Mouse (Mus musculus): ENCODE measurements around the gene Vcam1.

Gene Vcam1

GRCm38 (mm10) chr3:116129259-116129738 lies at the start of gene Vcam1:
Vcam1 (minus strand) TSS chr3:116129688.
- DNase-seq (ENCODE audit: low spot score in 2 of 2) = peak; percentile 20 to 32

- no peak for DNase-seq (ENCODE audit: low spot score in 2 of 2)
Measured at GRCm38 (mm10) chr3:116175106-116175505, 45.6 kb upstream of the Vcam1 start.

- DNase-seq (ENCODE audit: low spot score in 2 of 2) = no peak
Measured at GRCm38 (mm10) chr3:116171461-116171860, 42.0 kb upstream of the Vcam1 start.

- DNase-seq (ENCODE audit: low spot score in 2 of 2) = no peak
Measured at GRCm38 (mm10) chr3:116168056-116168455, 38.6 kb upstream of the Vcam1 start.

- DNase-seq (ENCODE audit: low spot score in 2 of 2) = no peak
Measured at GRCm38 (mm10) chr3:116166296-116166695, 36.8 kb upstream of the Vcam1 start.

GRCm38 (mm10) chr3:116165030-116165429 lies 35.5 kb upstream of the Vcam1 start:
- DNase-seq (ENCODE audit: low spot score in 2 of 2) = no peak

- DNase-seq (ENCODE audit: low spot score in 2 of 2) = no peak
Measured at GRCm38 (mm10) chr3:116163517-116163916, 34.0 kb upstream of the Vcam1 start.

GRCm38 (mm10) chr3:116162097-116162666 lies 32.7 kb upstream of the Vcam1 start:
- no peak for DNase-seq (ENCODE audit: low spot score in 2 of 2)

- no peak for DNase-seq (ENCODE audit: low spot score in 2 of 2)
Measured at GRCm38 (mm10) chr3:116159376-116159775, 29.9 kb upstream of the Vcam1 start.

- no peak for DNase-seq (ENCODE audit: low spot score in 2 of 2)
Measured at GRCm38 (mm10) chr3:116157447-116157990, 28.0 kb upstream of the Vcam1 start.

- no peak for DNase-seq (ENCODE audit: low spot score in 2 of 2)
Measured at GRCm38 (mm10) chr3:116150056-116150632, 20.7 kb upstream of the Vcam1 start.

GRCm38 (mm10) chr3:116149096-116149495 lies 19.6 kb upstream of the Vcam1 start:
- no peak for DNase-seq (ENCODE audit: low spot score in 2 of 2)

GRCm38 (mm10) chr3:116148676-116149075 lies 19.2 kb upstream of the Vcam1 start:
- no peak for DNase-seq (ENCODE audit: low spot score in 2 of 2)

- no peak for DNase-seq (ENCODE audit: low spot score in 2 of 2)
Measured at GRCm38 (mm10) chr3:116141226-116141625, 11.7 kb upstream of the Vcam1 start.

- no peak for DNase-seq (ENCODE audit: low spot score in 2 of 2)
Measured at GRCm38 (mm10) chr3:116139000-116139399, 9.5 kb upstream of the Vcam1 start.

GRCm38 (mm10) chr3:116138081-116138480 lies 8.6 kb upstream of the Vcam1 start:
- DNase-seq (ENCODE audit: low spot score in 2 of 2) = no peak

GRCm38 (mm10) chr3:116133363-116133762 lies 3.9 kb upstream of the Vcam1 start:
- no peak for DNase-seq (ENCODE audit: low spot score in 2 of 2)

GRCm38 (mm10) chr3:116130711-116131110 lies 1.2 kb upstream of the Vcam1 start:
- no peak for DNase-seq (ENCODE audit: low spot score in 2 of 2)

GRCm38 (mm10) chr3:116129841-116130595 lies 530 bp upstream of the Vcam1 start:
- DNase-seq (ENCODE audit: low spot score in 2 of 2) = no peak

GRCm38 (mm10) chr3:116128311-116129204 lies 930 bp downstream of the Vcam1 start:
- no peak for DNase-seq (ENCODE audit: low spot score in 2 of 2)

- DNase-seq (ENCODE audit: low spot score in 2 of 2) = no peak
Measured at GRCm38 (mm10) chr3:116127836-116128235, 1.7 kb downstream of the Vcam1 start.

GRCm38 (mm10) chr3:116127281-116127680 lies 2.2 kb downstream of the Vcam1 start:
- no peak for DNase-seq (ENCODE audit: low spot score in 2 of 2)

All from urinary bladder, postnatal 36 days (tissue).